Mouse (Mus musculus) kidney, adult 9 months (tissue): ENCODE measurements around the gene Myom1.
"Not testable (repeated sequence)": the region's sequence is repeated elsewhere in the genome, so short reads cannot be mapped to it uniquely, and the experiment has no call there.

Experiments used
- DNase-seq: peaks from one replicate; pipeline ENCODE4 v3.0.0; 2022

Gene Myom1

GRCm38 (mm10) chr17:71002081-71002743 is at the start of gene Myom1:
Gene Myom1 (plus strand): TSS chr17:71002633.
- peak; percentile 100 for DNase-seq

DNA sequence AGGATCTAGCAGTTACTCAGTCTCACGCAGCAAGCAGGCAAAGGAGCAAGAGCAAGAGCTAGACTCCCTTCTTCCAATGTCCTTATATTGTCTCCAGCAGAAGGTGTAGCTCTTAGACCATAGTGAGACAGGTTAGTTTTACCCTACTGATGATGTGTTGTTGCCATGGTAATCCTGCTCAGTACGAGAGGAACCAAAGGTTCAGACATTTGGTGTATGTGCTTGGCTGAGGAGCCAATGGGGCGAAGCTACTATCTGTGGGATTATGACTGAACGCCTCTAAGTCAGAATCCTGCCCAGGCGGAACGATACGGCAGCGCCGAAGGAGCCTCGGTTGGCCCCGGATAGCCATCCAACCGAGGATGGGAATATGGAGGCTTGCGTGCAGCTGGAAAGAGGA is 38.9 kb upstream of the Myom1 start:
- DNase-seq = peak; percentile 98

- DNase-seq = no peak
Measured at GRCm38 (mm10) chr17:70965281-70965680, 37.2 kb upstream of the Myom1 start.

DNA sequence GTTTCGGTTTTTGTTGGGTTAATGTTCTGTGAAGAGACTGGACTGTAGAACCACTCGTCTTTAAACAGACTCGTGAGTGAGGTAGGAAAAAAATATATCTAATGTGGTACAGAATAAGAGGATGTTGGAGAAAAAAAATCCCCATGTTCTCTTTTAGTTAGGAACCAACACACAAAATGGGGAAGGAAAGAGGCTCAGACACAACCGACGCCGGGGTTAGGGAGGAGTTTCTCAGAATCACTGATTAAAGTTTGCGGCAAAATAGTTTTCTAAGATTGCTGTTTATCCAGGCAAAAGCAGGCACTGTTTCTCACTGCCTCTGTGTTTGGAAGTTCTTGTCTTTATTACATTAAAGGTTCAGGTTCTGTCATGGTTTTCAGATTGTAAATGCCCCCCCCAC is 36.3 kb upstream of the Myom1 start:
- no peak for DNase-seq

DNA sequence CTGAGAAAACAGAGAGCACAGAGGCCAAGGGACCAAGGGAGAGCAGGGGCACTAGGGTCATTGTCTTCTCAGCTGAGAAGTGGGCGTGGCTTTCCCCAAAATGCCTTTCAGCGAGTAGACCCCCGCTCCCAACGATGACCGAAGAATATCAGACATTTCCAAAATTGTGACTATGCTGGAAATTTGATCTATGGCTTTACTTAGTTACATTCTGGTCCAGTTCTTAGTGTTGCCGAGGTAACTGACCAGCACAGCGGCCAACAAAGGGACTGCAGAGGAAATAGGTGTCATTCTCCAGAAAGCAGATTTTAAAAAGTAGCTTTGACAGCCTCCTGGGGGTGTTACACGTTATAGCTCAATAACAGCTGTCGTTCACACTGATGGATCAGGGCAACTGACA is 35.2 kb upstream of the Myom1 start:
- no peak for DNase-seq

- DNase-seq = no peak
Measured at GRCm38 (mm10) chr17:70967646-70968045, 34.8 kb upstream of the Myom1 start.

DNA sequence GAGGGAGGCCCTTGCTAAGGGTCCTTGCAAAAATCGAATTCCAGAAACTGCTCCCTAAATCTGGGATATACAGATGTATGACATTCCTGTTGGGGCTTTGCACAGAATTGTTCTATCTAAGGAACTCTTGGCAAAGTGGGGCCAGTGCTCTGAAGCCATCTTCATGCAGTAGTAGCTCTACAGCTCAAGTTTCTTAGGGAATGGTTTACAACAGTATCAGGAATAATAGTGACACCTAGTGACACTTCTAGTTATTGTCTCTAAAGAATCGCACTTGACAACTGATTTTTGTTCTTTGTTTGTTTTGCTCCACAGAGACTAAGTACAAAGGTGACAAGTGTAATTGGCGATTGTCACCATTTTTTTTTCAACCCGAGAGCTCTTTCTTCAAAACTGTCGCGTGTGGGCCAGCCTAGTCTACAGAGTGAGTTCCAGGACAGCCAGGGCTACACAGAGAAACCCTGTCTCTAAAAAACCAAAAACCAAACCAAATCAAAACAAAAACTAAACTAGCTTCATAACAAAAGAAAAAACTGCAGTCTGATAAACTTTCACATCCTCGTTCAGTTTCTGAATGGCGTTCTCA is 33.7 kb upstream of the Myom1 start:
- DNase-seq = peak; percentile 74

GRCm38 (mm10) chr17:70971206-70971605 is 31.2 kb upstream of the Myom1 start:
- no peak for DNase-seq

GRCm38 (mm10) chr17:70973398-70973797 is 29.0 kb upstream of the Myom1 start:
- no peak for DNase-seq

DNA sequence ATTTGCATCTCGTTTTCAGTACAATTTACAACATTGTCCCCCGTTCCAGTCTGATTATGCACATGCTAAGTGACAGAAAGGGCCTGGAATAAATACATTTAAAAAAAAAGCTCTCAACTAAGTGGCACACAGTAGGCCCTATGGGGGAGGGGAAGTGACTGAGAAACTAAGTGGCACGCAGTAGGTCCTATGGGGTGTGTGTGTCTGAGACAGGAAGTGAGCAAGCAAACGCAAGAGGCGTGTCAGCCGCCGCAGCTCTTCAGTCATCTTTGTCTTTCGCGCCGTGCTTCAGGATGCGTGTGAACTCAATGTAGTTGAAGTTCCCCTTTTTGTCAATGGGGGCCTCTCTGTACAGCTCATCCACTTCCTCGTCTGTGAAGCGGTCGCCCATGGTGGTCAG is 28.4 kb upstream of the Myom1 start:
- DNase-seq = not testable (repeated sequence)

- DNase-seq = no peak
Measured at GRCm38 (mm10) chr17:70977799-70978198, 24.6 kb upstream of the Myom1 start.

- no peak for DNase-seq
Measured at GRCm38 (mm10) chr17:70979345-70980223, 22.8 kb upstream of the Myom1 start.

GRCm38 (mm10) chr17:70985501-70986354 is 16.7 kb upstream of the Myom1 start:
- DNase-seq = no peak

GRCm38 (mm10) chr17:70986355-70986740 is 16.1 kb upstream of the Myom1 start:
- no peak for DNase-seq

DNA sequence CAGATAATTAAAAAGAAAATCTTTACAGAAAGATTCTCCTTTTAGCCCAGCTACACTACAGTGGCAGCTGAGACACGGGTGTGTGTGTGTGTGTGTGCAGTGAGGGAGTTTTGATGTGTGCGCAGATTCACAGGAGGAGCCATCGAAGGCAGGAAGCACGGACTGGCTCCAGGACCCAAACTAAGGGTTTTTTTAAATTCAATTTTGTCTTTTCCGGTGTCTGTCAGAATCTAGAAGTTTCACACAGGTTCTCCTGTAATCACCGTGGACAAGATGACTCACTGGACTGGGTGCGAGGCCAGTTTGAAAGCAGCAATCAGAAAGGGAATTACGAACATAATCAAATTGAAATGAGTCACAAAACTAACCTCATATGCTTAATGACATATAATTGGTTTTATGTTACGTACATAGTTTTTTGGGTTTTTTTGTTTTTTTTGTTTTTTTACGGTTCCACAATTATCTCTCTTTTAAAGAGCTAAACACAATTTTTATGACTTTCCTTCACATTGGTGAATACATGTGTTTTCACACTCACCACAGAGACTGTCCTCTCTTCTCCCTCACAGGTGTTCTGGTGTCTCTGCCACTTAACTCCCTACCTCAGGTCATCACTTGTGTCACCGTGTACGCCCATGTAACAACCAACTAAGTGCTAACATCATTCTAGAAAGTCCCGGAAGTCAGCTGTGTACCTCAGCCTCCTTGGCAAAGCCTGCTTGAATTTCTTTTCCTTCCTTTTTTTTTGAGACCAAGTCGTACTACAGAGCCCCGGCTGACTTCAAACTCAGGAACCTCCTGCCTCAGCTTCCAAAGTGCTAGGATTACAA is 15.4 kb upstream of the Myom1 start:
- no peak for DNase-seq

DNA sequence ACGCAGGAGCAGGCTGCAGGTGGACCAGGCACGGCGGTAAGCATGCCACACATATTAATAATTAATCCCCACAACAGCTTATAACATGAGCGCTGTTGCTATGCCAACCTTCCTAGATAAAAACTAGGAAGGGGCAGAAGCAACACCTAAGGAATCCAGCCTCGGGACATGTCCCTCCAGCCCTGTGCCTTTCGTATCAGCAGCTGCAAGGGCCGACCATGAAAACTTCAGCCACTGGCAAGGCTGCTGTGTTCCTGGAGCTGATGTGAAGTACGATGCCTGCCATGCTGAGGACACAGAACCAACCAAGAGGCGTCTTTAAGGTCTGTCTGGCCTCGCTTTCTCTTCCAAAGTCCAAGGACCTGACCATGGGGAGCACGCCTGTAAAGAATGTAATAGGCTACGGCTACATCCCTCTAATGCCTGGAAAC is 14.1 kb upstream of the Myom1 start:
- peak; percentile 55 for DNase-seq

- no peak for DNase-seq
Measured at GRCm38 (mm10) chr17:70989430-70989829, 13.0 kb upstream of the Myom1 start.

DNA sequence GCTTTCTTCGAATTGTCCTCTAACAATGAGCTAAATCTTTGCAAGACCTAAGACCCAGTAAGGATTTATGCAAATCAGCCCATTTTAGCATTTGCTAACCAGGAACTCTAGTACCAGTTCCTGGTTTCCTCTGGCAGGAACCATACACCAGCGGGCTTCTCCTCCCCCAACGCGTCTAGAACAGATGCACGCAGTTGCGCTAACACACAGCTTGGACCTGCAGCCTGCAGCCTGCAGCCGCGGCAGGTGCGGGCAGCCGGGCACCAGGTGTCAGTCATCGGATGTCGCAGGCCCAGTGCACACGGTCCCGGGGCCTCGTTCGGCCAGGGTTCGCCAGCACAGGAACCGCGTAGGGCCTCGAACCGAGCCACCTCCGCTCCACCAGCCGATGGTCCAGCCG is 12.4 kb upstream of the Myom1 start:
- DNase-seq = no peak

GRCm38 (mm10) chr17:70990403-70991303 is 11.8 kb upstream of the Myom1 start:
- DNase-seq = peak; percentile 86

DNA sequence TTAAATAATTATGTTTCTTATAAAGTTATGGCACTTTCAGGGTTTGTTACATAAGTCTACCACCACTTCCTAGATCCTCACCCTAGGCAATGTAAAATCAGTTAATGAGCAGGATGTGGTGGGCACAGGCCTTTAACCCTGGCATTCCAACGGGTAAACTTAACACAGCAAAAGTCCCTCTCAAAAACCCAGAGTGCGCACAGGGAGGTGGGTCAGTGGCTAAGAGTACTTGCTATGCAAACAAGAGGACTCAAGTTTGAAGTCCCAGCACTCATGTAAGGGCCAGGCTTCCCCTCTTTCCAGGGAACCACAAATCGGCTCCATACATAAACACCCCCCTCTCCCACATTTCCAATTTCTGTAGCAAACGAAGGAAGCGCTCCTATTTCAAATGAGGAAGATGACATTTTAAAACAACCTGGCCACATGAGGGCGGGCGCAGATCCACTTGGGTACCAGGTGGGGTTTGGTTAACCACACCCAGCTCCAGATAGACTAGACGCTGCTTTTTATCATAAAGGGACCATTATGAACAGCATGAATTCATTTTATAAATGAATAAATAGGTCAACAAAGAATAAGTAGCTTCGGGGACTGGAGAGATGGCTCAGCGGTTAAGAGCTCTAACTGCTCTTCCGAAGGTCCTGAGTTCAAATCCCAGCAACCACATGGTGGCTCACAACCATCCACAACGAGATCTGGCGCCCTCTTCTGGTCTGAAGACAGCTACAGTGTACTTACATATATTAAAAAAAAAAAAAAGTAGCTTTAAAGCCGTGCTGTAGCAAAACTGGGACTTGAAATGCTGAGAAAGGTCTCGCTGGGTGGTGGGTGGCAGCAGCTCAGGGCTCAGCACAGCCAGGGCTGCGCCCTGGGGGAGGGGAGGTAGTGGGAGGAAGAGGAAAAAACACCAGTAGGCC is 10.5 kb upstream of the Myom1 start:
- peak; percentile 42 for DNase-seq
